Mouse (Mus musculus): ENCODE data around the gene Lrrc26.

- TF ChIP-seq CTCF (IDR thresholded peaks at IDR 0.05; ENCODE audit: control insufficient read depth, insufficient read depth, insufficient read length) (peak; percentile 76), MAX (IDR thresholded peaks at IDR 0.05) (no peak), USF1 (IDR thresholded peaks at IDR 0.05; ENCODE audit: low read depth) (no peak)
Measured at GRCm38 (mm10) chr2:25271827-25272511, 17.7 kb upstream of the Lrrc26 start, which contains the start of the genes Ssna1 and Anapc2.

All from C2C12 (cell line).